Mouse (Mus musculus) liver, embryonic 16.5 days (tissue): ENCODE measurements around the gene Rprd1b. TPM values are rescaled to one million over a fixed set of nuclear protein-coding genes. Genes with fewer than 3 reads are reported as not detected.

Experiments
- ATAC-seq: fragments of 200-750 bp; cut with Nextera tagmentation; 2 replicates; pipeline ENCODE4 v1.8.0; 2017; ENCODE audit warnings: low read depth, mild to moderate bottlenecking, moderate number of reproducible peaks, moderate library complexity
- H3K27ac ChIP-seq: fragments of 300-500 bp; sonication (generic); 2 replicates; pipeline ENCODE4 v1.5.1; 2014; ENCODE audit warnings: mild to moderate bottlenecking, low read length
- H3K27me3 ChIP-seq: fragments of 300-500 bp; sonication (generic); 2 replicates; pipeline ENCODE4 v1.6.1; 2014; ENCODE audit warnings: low read depth, low read length, mixed read lengths; ENCODE audit not compliant: control insufficient read depth, insufficient read depth
- H3K36me3 ChIP-seq: fragments of 300-500 bp; sonication (generic); 2 replicates; pipeline ENCODE4 v1.6.1; 2014; ENCODE audit warnings: mild to moderate bottlenecking; ENCODE audit not compliant: control insufficient read depth, insufficient read depth
- H3K4me1 ChIP-seq: fragments of 300-500 bp; sonication (generic); 2 replicates; pipeline ENCODE4 v1.6.1; 2014; ENCODE audit warnings: low read depth, low read length, mixed read lengths; ENCODE audit not compliant: control insufficient read depth
- H3K4me2 ChIP-seq: fragments of 300-500 bp; sonication (generic); 2 replicates; pipeline ENCODE4 v1.6.1; 2014; ENCODE audit warnings: low read depth, low read length, mixed read lengths
- H3K4me3 ChIP-seq: fragments of 300-500 bp; sonication (generic); 2 replicates; pipeline ENCODE4 v1.5.1; 2014; ENCODE audit warnings: low read depth, mild to moderate bottlenecking, low read length
- H3K9ac ChIP-seq: fragments of 300-500 bp; sonication (generic); 2 replicates; pipeline ENCODE4 v1.6.1; 2014; ENCODE audit warnings: low read depth, low read length
- H3K9me3 ChIP-seq: fragments of 300-500 bp; sonication (generic); replicated peaks from 2 replicates; pipeline ENCODE4 v1.6.1; 2016; ENCODE audit warnings: low read length; ENCODE audit not compliant: control insufficient read depth
- WGBS: fragments of 180-500 bp; shearing (Covaris S2); extraction: QIAGEN DNeasy Blood & Tissue Kit; methylation state at CpG from one replicate; pipeline ENCODE4 v1.1.7; 2014; ENCODE audit not compliant: insufficient replicate concordance; 5-methylcytosine and 5-hydroxymethylcytosine counted together
- polyA plus RNA-seq: library from polyadenylated mRNA; unstranded; fragments of >200 nt; fragmentation: Nextera tagmentation; extraction: Ambion mirVana; gene quantifications from 2 replicates; pipeline ENCODE4 v1.2.1, GENCODE M21; 2015

Gene Rprd1b
- polyA plus RNA-seq: 25.1 and 26.6 TPM in 2 replicates

- Histone ChIP-seq H3K27ac (peak within 1 kb of the TSS; percentile 89), H3K4me2 (peak within 1 kb of the TSS; percentile 80), H3K27me3 (no peaks in the 10 kb centered on the region), H3K9ac (peak within 1 kb of the TSS; percentile 97), H3K4me1 (peaks cover 38% of the 10 kb centered on the region), H3K9me3 (no peaks in the 10 kb centered on the region), H3K36me3 (no peaks in the 10 kb centered on the region), H3K4me3 (peak within 1 kb of the TSS; percentile 86)
- peak; percentile 92 for ATAC-seq
- WGBS: 0% methylated on average over 52 of the region's 52 CpGs
Observed at GRCm38 (mm10) chr2:158028354-158028863, at the start of gene Rprd1b, which contains the start of gene Tti1. Gene Rprd1b, plus strand, starts transcription at chr2:158028497. Gene Tti1, minus strand, starts transcription at chr2:158028433.

- Histone ChIP-seq H3K4me2 (no peak overlapping the region), H3K27me3 (peaks cover 21% of the 10 kb centered on the region), H3K4me1 (no peaks in the 10 kb centered on the region), H3K36me3 (no peaks in the 10 kb centered on the region), H3K9me3 (no peaks in the 10 kb centered on the region), H3K9ac (no peak overlapping the region), H3K27ac (no peak overlapping the region), H3K4me3 (no peak overlapping the region)
- no peak for ATAC-seq
- 63% methylated on average over 5 of the region's 5 CpGs for WGBS
Observed at GRCm38 (mm10) chr2:157979241-157979640, 49.1 kb upstream of the Rprd1b start.

- H3K9me3 ChIP-seq: no peaks in the 10 kb centered on the region
- WGBS: 64% methylated on average over 3 of the region's 3 CpGs
- H3K9ac ChIP-seq: no peak overlapping the region
- H3K27ac ChIP-seq: no peak overlapping the region
- no peaks in the 10 kb centered on the region for H3K4me1 ChIP-seq
- H3K4me2 ChIP-seq: no peak overlapping the region
- no peak overlapping the region for H3K4me3 ChIP-seq
- H3K36me3 ChIP-seq: no peaks in the 10 kb centered on the region
- ATAC-seq: no peak
- H3K27me3 ChIP-seq: no peaks in the 10 kb centered on the region
Observed at GRCm38 (mm10) chr2:157982727-157983126, 45.6 kb upstream of the Rprd1b start.

- Histone ChIP-seq H3K9ac (no peak overlapping the region), H3K4me3 (no peak overlapping the region), H3K4me1 (no peaks in the 10 kb centered on the region), H3K36me3 (no peaks in the 10 kb centered on the region), H3K27ac (no peak overlapping the region), H3K4me2 (no peak overlapping the region), H3K27me3 (no peaks in the 10 kb centered on the region), H3K9me3 (no peaks in the 10 kb centered on the region)
- no peak for ATAC-seq
- 77% methylated on average over 4 of the region's 4 CpGs for WGBS
Observed at GRCm38 (mm10) chr2:157983276-157983675, 45.0 kb upstream of the Rprd1b start.

- Histone ChIP-seq H3K27ac (no peak overlapping the region), H3K9ac (no peak overlapping the region), H3K4me2 (no peak overlapping the region), H3K4me1 (no peaks in the 10 kb centered on the region), H3K27me3 (no peaks in the 10 kb centered on the region), H3K4me3 (no peak overlapping the region), H3K9me3 (no peaks in the 10 kb centered on the region), H3K36me3 (no peaks in the 10 kb centered on the region)
- no peak for ATAC-seq
- 79% methylated on average over 4 of the region's 4 CpGs for WGBS
Observed at GRCm38 (mm10) chr2:157985611-157986010, 42.7 kb upstream of the Rprd1b start.

GRCm38 (mm10) chr2:157986235-157986634 lies 42.1 kb upstream of the Rprd1b start:
- H3K4me1 ChIP-seq: no peaks in the 10 kb centered on the region
- ATAC-seq: no peak
- H3K4me3 ChIP-seq: no peak overlapping the region
- no peak overlapping the region for H3K9ac ChIP-seq
- no peak overlapping the region for H3K4me2 ChIP-seq
- H3K27ac ChIP-seq: no peak overlapping the region
- H3K9me3 ChIP-seq: no peaks in the 10 kb centered on the region
- H3K27me3 ChIP-seq: no peaks in the 10 kb centered on the region
- H3K36me3 ChIP-seq: no peaks in the 10 kb centered on the region
- 66% methylated on average over 6 of the region's 6 CpGs for WGBS

- 65% methylated on average over 7 of the region's 7 CpGs for WGBS
- no peaks in the 10 kb centered on the region for H3K4me1 ChIP-seq
- no peak overlapping the region for H3K27ac ChIP-seq
- no peaks in the 10 kb centered on the region for H3K9me3 ChIP-seq
- peaks cover 12% of the 10 kb centered on the region for H3K36me3 ChIP-seq
- H3K27me3 ChIP-seq: no peaks in the 10 kb centered on the region
- no peak overlapping the region for H3K9ac ChIP-seq
- H3K4me3 ChIP-seq: no peak overlapping the region
- H3K4me2 ChIP-seq: no peak overlapping the region
- ATAC-seq: no peak
Observed at GRCm38 (mm10) chr2:157988416-157989190, 39.7 kb upstream of the Rprd1b start.

GRCm38 (mm10) chr2:157989946-157990345 lies 38.4 kb upstream of the Rprd1b start:
- Histone ChIP-seq H3K27me3 (no peaks in the 10 kb centered on the region), H3K9ac (no peak overlapping the region), H3K4me3 (no peak overlapping the region), H3K36me3 (peaks cover 17% of the 10 kb centered on the region), H3K9me3 (no peaks in the 10 kb centered on the region), H3K4me1 (no peaks in the 10 kb centered on the region), H3K4me2 (no peak overlapping the region), H3K27ac (no peak overlapping the region)
- no peak for ATAC-seq
- WGBS: 76% methylated on average over 2 of the region's 2 CpGs

GRCm38 (mm10) chr2:157991026-157991425 lies 37.3 kb upstream of the Rprd1b start:
- Histone ChIP-seq H3K27me3 (no peaks in the 10 kb centered on the region), H3K36me3 (peaks cover 26% of the 10 kb centered on the region), H3K4me2 (no peak overlapping the region), H3K4me3 (no peak overlapping the region), H3K9ac (no peak overlapping the region), H3K9me3 (no peaks in the 10 kb centered on the region), H3K4me1 (no peaks in the 10 kb centered on the region), H3K27ac (no peak overlapping the region)
- ATAC-seq: no peak
- WGBS: 49% methylated on average over 6 of the region's 6 CpGs
